Mouse (Mus musculus): ENCODE measurements around the gene Prkd2.

DNA sequence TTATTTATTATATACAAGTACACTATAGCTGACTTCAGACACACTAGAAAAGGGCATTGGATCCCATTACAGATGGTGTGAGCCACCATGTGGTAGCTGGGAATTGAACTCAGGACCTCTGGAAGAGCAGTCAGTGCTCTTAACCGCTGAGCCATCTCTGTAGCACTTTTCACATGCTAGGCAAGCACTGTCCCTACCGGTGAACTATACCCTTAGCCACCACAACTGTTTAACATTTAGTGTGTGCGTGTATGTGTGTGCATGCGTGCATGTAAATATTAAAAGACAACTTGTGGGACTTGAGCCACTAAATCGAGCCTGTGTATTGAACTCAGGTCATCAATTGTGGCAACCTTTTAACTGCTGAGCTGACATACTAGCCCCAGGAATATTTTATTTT, 4.1 kb downstream of the Prkd2 start:
- no peak for TF ChIP-seq CTCF (IDR thresholded peaks at IDR 0.05; ENCODE audit: control insufficient read depth, insufficient read depth, insufficient read length)
- TF ChIP-seq MYOG (IDR thresholded peaks at IDR 0.05; ENCODE audit: control insufficient read depth, extremely low read depth, insufficient read length) = no peak
- no peak for TF ChIP-seq FOSL1 (IDR thresholded peaks at IDR 0.05; ENCODE audit: insufficient read depth, low read length, poor library complexity, severe bottlenecking)

Measured in C2C12 (cell line).